Mouse (Mus musculus) fat pad, adult 2 months (tissue): ENCODE data around the gene Kcna2.

Experiments used
- DNase-seq: peaks from one replicate; pipeline ENCODE4 v3.0.0-alpha.2; 2011; ENCODE audit warnings: low read depth, low spot score; ENCODE audit errors: extremely low read depth

Kcna2 gene

GRCm38 (mm10) chr3:107101787-107102651 is 1.1 kb downstream of the Kcna2 start:
- DNase-seq = no peak

DNA sequence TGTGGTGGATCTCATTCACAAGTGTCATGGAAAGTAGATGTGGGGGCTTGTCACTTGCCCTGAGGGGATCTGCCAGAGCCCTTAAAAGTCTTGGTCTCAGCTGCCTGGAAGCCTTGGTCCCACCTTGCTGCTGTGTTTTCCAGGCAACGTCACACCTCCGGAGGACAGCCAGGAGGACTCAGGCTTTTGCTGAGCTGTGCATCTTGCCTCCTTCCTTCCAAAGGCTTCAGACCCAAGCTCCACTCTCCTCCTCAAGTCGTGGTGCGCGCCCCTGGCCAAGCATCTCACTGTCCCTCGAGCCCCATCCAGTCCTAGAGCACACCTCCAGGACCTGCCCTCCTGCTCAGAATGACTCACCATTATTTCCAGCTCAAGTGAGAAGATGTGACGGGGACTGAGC is 2.1 kb downstream of the Kcna2 start:
- DNase-seq = no peak

- DNase-seq = no peak
Observed at GRCm38 (mm10) chr3:107103462-107103861, 2.5 kb downstream of the Kcna2 start.

DNA sequence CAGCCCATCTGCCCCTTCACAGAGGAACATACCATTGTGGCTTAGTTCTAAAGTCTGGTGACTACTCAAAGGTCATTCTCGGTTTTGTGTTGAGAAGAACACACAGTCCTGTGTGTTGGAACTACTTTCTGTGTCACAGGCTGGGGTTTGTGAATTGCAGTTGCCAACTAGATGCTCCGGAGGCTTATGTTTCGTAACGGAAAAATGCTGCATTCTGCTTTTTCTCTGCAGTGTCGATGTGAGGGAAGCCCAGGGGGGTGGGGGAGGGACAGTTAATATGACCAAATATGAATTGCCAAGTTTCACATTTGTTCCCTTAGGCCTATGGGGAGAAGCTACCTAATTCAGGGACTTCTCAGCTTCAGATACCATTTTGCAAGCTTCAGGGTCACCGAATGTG is 5.0 kb downstream of the Kcna2 start:
- no peak for DNase-seq

DNA sequence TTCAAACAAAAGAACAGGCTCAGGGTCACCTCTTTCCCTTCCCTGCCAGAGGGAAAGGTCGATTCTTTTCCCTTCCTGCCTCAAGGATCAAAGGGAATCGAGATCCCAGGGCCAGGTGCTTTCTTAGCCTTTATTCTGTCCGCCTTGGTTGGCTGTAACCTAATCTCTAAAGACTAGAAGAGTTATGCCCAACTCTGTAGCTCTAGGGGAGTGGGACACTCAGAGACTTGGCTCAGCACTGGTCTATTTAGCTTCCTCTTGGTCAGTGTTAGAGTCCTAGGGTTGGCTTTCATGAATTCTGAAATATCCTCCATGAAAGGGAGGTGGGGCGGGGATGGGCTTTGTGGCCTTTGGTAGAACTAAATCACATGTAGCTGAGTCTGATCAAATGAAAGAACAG is 11.6 kb downstream of the Kcna2 start:
- DNase-seq = no peak

DNA sequence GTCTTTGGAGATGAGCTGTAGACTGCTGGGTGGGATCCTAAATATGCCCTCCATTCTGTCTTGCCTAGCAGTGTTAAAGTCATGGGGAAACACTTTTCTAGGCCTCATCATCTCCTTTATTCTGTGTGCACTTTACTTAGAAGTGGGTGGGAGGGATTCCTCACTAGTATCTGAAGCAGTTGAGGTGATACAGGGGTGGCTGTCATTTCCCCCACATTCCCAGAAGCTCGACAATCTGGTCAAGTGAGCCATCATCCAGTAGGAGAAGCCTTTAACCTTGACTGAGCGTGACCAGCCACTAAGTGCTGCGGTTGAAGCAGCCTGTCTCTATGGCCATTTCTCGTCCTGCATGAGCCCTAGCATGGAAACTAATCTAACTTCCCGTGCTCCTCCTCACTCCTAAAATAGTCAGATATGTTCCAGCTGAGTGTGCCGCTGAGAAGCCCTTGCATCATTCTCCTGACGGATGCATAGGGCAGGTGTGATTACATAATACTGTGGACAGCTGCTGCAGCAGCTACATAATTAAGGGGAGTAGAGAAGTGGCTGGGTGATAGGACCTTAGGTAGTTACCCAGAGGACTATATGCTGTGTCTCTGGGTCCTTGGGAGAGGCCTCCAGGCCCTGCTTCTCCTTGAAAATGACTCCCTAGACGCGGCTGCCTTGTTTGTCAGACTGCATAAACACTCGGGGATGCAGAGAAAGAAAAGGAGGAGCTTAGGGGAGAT is 12.2 kb downstream of the Kcna2 start:
- DNase-seq = no peak

DNA sequence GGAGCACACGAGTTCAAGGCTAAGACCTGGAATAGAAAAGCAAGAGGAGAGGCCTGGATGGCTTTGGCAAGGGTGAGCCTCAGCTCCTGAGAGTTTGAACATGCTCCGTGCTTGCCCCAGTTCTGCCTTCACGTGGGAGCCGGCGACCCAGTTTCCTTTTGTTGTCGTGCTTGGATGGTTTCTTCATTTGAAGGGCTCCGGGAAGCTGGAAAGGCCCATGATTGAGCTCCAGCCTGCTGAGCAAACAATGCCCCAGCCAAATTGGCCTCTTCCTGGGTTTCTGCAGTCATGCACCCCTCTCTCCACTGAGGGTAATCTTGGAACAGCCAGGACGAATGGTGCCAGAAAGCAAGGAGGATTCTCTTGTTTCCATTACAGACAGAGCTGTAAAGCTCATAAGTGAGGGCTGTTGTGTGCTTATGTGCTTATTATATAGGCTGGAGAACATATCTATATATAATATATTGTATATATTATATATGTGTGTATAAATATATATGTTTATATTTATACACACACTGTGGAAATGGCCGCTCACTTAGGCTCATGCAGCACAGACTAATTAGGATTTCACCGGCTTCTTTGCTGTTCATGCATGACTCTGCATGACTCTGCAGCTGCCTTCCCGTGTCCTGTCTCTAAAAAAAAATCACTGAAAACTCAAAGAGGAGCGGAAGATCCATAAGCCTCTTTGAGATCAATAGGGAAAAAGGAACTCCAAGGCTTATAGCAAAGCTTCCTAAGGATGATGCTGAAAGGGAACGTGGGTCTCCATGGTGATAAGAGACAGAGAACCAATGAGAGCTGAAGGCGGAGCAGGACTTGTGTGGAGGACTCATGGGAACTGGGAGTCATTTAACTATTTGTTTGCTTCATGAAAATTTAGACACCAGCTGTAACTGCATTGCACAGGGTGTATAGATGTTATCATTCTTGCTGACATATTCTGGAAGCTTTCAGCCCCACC is 13.1 kb downstream of the Kcna2 start:
- DNase-seq = no peak

DNA sequence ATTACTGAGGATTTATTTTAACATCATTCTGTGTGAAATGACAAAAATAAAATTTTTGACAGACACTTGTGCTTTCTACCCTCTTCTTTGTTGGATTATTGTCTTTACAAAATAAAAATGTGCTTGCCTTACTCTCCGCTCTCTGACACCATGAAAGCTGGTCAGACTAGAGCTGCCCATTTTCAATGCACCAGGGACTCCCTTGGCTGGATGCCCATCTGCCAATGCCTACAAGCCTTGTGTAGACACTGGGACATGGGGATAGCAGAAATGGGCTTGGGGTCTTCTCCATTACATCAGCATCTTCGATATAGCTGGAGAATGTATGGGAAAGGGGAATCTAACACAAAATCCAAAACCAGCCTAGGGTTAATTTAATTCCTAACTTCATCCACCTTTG is 14.0 kb downstream of the Kcna2 start:
- no peak for DNase-seq

- DNase-seq = no peak
Observed at GRCm38 (mm10) chr3:107115746-107116145, 14.8 kb downstream of the Kcna2 start.

DNA sequence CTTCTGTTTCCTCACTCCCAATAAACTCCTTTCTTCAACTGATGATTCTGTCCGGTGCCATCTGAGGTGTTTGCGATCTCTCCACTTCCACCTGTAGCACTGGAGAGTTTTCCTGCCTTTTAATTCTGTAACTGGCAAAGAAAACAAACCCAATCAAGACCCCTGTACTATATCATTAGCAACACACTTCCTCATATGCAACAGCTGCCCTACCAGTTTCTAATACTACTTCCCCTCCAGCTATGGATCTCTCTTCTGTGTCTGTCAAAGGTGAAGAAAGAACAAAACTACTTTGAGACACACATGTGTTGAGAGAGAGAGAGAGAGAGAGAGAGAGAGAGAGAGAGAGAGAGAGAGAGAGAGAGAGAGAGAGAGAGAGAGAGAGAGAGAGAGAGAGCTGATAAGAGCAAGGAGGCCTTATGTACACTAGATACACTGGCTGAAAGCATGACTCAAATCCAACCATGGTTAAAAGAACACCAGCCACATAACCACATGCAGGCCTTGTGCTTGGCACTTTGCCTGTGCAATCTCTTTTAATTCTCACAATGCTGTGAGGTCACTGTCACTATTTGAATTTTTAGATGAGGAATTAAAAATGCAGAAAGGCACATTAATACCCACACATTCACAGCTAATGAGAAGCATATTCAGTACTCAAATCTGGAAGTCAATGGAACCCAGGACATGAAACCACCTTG is 19.1 kb downstream of the Kcna2 start:
- no peak for DNase-seq

DNA sequence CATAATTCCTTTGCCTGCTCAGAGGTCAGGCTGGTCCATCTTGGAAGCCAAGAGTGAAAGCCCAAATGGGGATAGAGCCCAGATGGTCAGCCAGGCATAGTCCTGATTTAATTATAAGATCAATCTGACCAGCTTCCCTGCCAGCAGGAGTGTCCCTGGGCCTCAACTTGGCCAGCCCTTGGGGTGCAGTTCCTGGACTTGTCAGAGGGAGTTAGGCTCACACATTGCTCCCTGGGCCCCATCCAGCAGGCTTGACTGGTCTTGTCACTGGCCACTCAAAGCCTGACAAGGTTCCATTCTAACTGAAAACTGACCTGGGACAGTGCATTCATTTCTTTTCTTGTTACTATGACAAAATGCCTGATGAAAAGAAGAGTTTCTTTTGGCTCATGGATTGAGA is 21.4 kb downstream of the Kcna2 start:
- no peak for DNase-seq

GRCm38 (mm10) chr3:107127667-107128066 is 26.7 kb downstream of the Kcna2 start:
- DNase-seq = no peak

GRCm38 (mm10) chr3:107128421-107128820 is 27.5 kb downstream of the Kcna2 start:
- DNase-seq = no peak

DNA sequence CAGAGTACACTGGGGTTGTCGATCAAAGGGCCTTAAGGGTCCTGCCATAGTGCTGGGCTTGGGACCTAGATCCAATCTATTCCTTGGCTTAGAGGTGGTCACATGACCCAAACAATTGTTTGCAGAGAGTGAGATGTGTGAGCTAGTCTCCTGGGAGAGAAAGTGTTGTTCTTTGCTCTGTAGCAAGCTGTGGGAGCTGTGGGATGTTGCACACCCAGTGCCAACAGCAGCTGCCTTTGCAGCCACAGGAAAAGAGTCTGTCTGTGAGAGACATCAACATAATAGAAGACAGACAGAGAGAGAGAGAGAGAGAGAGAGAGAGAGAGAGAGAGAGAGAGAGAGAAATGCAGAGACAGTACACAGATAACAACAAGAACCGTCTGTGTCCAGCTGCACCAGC is 28.3 kb downstream of the Kcna2 start:
- DNase-seq = no peak

DNA sequence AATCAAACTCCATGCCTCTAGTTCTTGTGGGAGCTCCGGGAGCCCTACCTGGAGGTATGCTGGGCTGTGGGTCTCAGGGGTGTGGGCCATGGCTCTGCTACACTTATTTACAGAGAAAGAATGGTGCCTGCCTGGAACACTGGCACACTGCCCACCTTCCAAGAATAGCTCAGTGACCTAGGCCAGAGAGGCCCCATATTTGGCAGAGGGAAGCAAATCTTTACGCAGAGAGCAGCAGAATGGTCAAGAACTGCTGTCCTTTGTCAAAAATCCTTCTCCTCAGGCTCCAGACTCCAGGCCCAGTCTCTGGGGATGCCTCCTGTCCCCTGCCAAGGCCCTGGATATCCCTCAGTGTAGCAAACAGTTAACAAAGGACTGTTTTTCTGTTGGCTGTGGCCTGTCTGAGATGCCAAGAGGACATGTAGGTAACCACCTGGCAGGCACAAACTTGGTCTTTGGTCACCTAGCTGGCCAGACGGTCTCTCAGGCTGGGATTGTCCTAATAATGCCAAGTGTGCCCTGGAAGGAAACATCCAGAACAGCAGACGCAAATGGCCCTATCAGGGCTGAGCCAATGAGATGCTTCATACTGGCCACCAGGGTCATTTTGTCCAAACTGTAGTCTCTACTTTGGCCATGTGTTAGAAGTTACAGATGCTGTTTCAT is 29.8 kb downstream of the Kcna2 start:
- DNase-seq = no peak

GRCm38 (mm10) chr3:107131846-107132245 is 30.9 kb downstream of the Kcna2 start:
- no peak for DNase-seq

GRCm38 (mm10) chr3:107132651-107133050 is 31.7 kb downstream of the Kcna2 start:
- no peak for DNase-seq

GRCm38 (mm10) chr3:107134457-107134856 is 33.5 kb downstream of the Kcna2 start:
- DNase-seq = no peak

DNA sequence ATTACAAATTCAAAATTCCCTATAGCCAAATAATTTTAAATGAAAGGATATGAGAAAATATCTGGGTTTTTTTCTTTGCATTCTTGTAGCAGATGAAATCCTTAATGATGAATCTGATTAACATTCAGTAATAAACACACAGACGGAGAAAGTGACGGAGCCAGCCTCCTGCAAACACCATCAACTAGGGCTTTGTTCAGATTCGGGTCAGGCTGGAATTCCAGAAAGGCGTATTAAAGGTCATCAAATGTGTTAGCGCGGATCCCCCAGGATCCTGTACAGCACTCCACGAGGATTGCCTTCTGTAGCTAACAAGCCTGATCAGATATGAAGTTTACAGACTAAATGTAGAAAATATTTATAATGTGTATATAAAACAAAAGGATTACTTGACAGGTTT is 46.2 kb downstream of the Kcna2 start:
- DNase-seq = no peak

DNA sequence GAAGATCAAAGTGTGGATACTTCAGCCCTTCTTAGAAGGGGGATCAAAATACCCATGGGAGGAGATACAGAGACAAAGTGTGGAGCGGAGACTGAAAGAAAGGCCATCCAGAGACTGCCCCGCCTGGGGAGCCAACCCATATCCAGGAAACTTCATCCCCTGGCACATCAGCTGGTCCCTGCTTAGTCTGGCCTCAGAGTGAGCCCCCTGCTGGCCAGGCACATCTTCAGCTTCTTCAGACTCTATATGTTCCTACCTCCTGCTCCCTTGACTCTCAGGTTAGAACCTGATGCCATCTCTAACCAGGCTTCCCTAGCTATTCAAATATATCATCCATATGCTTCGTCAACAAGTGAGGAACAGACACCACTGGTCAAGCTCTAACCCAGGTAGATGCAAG is 48.1 kb downstream of the Kcna2 start:
- no peak for DNase-seq
